Mouse (Mus musculus): ENCODE results near the gene Chrm1.

The Chrm1 gene

DNA sequence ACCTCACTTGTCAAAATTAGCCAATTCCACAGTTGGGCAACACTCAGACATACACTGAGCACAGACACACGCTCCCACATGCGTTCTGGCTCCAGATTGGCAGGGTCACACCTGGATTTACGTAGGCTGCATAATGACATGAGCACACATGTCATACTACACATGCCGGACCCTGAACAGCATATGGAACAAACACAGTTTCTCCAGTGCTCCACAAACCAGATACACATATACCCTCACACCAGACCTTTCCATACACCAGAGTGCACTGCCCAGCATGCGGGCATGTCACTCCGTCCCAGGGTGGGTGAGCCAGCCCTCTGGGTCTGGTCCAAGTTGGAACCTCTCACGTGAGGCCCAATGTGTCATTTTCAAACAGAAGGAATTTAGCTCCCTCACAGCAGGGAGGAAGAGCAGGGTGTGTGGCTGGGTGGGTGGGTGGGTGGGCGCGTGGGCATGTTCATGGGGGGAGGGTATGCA lies at the start of gene Chrm1:
TSS of gene Chrm1 (plus strand) at position 430 of the 480 bp plus-strand sequence.
- no peak for DNase-seq (ENCODE audit: low spot score)

- DNase-seq (ENCODE audit: low spot score): no peak
These were observed 49.2 kb upstream of the Chrm1 start for GRCm38 (mm10) chr19:8614343-8614742.

- no peak for DNase-seq (ENCODE audit: low spot score)
These were observed 47.3 kb upstream of the Chrm1 start for GRCm38 (mm10) chr19:8616314-8616713.

DNA sequence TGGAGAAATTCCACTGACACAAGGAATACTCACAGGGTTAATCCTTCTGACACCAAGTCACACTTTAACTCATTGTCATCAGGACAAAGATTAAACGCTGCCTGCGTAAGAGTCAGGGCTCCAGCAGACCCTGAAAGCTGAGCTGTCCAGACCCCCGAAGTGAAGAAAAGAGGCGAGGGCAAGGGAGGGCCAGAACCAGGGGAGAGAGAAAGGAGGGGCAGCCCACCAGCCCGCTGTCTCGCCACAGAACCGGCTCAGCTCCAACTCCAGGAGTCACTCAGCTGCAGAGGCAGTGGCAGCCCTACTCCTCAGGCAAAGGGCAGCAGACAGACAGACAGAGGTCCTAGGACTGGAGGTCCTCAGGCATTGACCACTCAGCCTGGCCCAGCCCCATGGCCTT lies 45.7 kb upstream of the Chrm1 start, which contains the start of gene Slc22a6:
TSS of gene Slc22a6 (plus strand) at position 136 of the 400 bp plus-strand sequence.
- no peak for DNase-seq (ENCODE audit: low spot score)

GRCm38 (mm10) chr19:8621098-8621497 lies 42.5 kb upstream of the Chrm1 start:
- no peak for DNase-seq (ENCODE audit: low spot score)

DNA sequence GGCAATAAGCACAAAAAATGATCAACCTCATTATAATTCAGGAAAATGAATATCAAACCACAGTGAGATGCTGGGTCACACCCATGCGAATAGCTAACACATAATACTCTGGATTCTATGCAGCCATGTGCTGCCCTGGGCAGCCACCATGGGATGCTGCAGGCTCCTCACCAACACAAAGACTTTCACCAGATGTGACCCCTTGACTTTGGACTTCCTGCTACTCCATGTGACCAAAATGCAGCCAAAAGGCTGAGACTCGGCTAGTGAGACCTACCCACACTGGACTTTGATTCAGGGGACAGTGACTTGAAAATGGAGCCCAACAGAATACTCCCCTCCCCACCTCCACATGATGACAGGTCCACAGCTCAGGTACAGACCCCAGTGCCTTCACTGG lies 33.3 kb upstream of the Chrm1 start:
- no peak for DNase-seq (ENCODE audit: low spot score)

DNA sequence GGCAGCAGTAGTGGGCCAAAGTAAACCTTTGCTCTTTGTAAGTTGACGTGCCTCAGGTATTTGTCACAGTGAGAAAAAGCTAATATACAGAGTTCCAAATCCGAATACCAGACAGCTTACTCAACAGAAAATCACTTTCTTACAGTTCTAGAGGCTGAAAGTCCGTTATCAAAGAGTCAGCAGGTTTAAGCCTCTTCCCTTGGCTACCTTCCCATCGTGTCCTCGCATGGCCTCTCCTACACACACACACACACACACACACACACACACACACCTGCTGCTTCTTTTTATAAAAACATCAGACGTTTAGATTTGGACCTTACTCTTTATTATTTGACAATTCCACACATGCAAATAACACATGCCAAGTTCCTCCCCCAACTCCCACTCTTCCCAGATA lies 32.8 kb upstream of the Chrm1 start:
- DNase-seq (ENCODE audit: low spot score): no peak

DNA sequence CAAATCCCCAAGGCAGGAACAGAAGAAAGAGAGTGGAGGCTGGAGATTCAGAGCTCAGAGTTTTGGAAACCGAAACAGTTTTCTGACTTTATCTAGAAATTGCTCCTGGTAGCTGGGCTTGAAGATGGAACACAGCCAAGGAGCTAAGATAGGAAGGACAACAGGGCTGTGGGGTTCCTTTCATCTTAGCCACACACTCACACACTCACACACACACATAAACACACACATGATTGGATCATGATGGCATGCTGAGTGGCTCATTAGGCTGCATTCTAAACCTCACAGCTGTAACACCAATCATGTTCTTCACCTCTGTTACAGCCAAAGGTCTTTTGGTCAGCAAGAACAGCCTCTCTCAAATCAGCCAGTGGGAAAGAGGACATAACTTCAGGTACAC lies 31.6 kb upstream of the Chrm1 start:
- DNase-seq (ENCODE audit: low spot score): no peak

DNA sequence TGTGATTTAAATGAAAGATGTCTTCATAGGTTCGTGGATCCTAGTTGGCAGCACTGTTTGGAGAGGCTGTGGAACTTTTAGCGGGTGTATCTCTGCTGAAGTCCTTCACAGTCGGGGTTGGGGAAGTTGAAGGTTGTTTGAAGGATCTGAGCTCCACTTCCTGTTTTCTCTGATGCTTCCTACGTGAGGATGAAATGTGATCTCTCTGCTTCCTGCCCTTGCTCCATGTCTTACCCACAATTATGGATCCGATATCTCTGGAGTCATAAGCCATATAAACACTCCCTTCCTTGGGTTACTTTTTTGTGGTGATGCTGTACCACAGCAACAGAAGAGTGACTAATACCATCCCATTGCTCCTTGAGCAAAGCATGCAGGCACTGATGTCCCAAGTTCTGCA lies 21.5 kb upstream of the Chrm1 start:
- DNase-seq (ENCODE audit: low spot score): no peak

DNA sequence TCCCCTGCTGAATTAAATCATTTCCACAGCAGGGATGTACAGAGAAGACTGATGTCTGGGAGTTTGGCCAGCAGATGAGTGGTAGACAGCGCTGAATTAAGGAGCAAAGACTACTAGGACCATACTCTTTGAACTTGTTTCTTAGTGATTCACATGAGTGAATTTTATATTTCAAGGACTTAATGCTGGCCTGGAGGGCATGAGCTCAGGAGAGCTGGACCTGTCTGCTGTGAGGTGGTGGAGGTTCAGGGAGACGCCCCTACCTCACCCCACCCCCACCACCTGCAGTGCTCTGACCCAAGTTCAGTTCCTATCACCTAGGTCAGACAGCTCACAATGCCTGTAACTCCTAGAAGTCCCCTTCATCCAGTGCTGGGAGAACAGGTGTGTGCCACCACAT lies 17.2 kb upstream of the Chrm1 start:
- DNase-seq (ENCODE audit: low spot score): no peak

- no peak for DNase-seq (ENCODE audit: low spot score)
These were observed 7.8 kb upstream of the Chrm1 start for GRCm38 (mm10) chr19:8655833-8656232.

DNA sequence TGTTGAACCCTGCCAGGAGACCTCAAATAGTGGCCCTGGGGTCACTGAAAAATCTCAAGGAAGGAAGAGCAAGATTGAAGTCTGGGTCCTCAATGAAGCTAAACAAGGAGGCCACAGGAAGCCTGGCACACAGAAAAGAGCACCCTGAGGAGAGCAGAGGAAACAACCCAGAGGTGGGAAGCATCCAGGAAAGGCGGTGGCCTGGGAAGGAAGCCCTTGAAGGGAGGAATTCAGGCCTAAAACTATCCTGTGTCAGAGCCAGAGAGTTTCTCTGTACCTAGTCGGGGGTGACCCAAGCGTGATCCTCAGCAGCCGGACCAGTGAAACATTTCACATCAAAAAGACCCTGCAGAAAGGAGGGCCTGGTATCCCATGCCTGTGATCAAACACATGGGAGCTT lies 7.2 kb upstream of the Chrm1 start:
- DNase-seq (ENCODE audit: low spot score): no peak

DNA sequence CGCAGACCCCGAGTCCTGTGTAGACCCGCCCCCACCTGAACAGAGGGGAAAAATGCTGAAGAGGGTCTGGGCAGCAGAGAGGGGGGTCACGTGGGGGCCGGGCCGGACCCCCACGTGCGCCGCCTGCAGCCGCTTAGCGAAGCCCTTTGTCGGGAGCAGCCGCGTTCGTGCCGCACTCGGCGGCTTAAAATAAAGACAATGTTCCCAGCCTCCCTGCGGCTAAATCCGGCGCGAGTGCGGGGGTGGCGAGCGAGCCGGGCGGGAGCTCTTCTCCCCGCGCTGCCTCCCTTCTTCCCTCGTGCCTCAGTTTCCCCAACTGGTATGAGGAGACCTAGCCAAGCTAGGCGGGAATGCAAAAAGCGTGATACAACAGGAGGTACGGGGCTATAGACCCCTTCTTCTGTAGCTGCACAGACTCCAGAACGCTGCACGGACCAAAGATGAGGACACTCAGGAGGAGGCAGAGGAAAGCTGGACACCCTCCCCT lies 1.7 kb upstream of the Chrm1 start:
- no peak for DNase-seq (ENCODE audit: low spot score)

DNA sequence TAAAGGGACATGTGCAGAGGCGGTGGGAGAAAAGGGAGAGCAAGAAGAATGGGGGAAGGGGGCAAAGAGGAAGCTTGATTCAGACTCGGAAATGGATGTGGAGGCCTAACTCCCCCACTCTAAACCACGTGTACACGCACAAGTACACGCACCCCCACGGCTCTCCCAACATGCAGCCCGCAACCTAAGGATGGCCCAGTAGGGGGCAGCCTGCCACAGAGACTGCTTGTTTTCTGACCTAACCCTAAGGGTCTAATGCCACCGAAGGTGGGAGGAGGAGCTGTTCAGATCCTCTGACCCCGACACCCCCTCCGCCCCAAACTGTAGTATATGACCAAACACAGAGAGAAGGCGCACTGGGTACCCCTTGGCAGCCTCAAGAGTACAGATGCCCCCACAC lies 1.3 kb upstream of the Chrm1 start:
- DNase-seq (ENCODE audit: low spot score): no peak

GRCm38 (mm10) chr19:8663911-8664421 lies 377 bp downstream of the Chrm1 start:
- no peak for DNase-seq (ENCODE audit: low spot score)

- no peak for DNase-seq (ENCODE audit: low spot score)
These were observed 1.3 kb downstream of the Chrm1 start for GRCm38 (mm10) chr19:8664859-8665258.

GRCm38 (mm10) chr19:8665746-8666145 lies 2.2 kb downstream of the Chrm1 start:
- no peak for DNase-seq (ENCODE audit: low spot score)

GRCm38 (mm10) chr19:8672859-8673258 lies 9.3 kb downstream of the Chrm1 start:
- no peak for DNase-seq (ENCODE audit: low spot score)

GRCm38 (mm10) chr19:8673336-8674063 lies 9.9 kb downstream of the Chrm1 start:
- no peak for DNase-seq (ENCODE audit: low spot score)

GRCm38 (mm10) chr19:8679031-8679779 lies 15.6 kb downstream of the Chrm1 start:
- DNase-seq (ENCODE audit: low spot score): no peak

DNA sequence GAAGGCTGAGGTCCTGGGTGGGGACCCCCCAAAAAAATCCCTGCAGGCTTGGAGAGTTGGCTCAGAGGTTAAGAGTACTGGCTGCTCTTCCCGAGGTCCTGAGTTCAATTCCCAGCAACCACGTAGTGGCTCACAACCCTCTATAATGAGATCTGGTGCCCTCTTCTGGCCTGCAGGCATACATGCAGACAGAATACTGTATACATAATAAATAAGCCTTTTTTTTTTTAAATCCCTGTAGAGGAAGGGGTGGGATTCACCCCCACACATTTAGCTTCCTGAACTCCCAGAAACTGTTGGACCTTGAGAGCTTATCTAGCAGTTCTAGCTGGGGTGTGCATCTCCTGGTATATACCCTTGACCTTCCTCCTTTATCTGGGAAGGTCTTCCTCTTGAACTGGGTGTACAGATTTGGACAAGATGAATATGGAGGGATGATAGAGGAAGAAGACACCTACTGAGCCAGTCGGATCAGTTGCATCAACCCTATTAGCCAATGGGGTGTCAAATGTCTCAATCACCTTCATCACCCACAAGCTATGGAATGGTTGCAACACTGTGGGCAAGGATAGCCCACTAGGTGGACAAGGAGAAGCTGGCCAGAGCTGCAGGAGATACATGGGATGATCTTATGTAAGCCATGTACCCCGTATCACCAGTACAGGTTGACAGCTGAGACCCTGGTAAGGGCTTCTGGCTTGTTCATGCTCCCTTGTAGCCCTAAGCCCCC lies 18.2 kb downstream of the Chrm1 start:
- DNase-seq (ENCODE audit: low spot score): no peak

- DNase-seq (ENCODE audit: low spot score): peak; percentile 46
These were observed 19.4 kb downstream of the Chrm1 start for GRCm38 (mm10) chr19:8682996-8683395.

Measured in ovary, adult 18-20 months (tissue).